Mouse (Mus musculus) stomach, postnatal 0 days (tissue): ENCODE data around the gene Tfap4.

Experiments used
- CTCF ChIP-seq: IDR thresholded peaks from 2 replicates; pipeline ENCODE4 v1.5.1; 2016; ENCODE audit warnings: antibody characterized with exemption, low read depth, mild to moderate bottlenecking, moderate library complexity
- EP300 ChIP-seq: optimal IDR thresholded peaks from 2 replicates; pipeline ENCODE3; 2016; ENCODE audit warnings: antibody characterized with exemption

DNA sequence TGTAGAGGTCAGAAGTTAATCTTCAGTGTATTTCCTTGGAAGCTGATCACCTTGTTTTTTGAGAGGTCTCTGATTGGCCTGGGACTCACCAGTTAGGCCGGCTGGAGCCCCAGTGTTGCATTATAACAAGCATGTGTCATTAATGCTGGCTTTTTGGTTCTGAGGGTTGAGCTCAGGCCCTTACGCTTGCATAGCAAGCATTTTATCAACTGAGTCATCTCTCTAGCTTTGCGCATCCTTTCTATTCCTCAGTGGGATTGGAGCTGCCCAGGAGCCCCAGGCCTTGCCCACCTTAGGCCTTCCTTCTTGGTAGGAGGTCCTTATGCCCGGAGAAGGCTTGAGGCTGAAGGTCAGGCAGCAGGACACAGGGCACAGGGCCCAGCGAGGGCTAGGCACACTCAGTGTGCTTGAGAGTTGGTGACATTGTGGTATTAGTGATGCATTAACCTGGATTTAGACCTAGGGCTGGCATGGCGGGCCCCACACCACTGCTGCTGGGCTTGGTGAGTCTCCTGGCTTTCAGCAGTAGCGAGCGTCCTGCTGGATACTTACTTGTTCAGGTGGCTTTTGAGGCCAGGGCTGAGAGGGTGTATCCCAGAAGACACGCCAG lies 41.2 kb upstream of the Tfap4 start:
- TF ChIP-seq CTCF (no peak), EP300 (no peak)
